Mouse (Mus musculus) kidney, adult 2 months (tissue): ENCODE results near the gene Fam57b.

Experiments used
- CTCF ChIP-seq: fragments of 200-500 bp; conservative IDR thresholded peaks from 2 replicates; pipeline ENCODE4 v1.5.1; 2011; ENCODE audit warnings: low read depth, mild to moderate bottlenecking, control low read depth, low read length, moderate library complexity, mixed read lengths; ENCODE audit not compliant: insufficient read depth, insufficient read length
- POLR2A ChIP-seq: fragments of 200-500 bp; IDR thresholded peaks from one replicate; pipeline ENCODE4 v1.6.1; 2011; ENCODE audit warnings: low read depth, low read length, control low read depth

DNA sequence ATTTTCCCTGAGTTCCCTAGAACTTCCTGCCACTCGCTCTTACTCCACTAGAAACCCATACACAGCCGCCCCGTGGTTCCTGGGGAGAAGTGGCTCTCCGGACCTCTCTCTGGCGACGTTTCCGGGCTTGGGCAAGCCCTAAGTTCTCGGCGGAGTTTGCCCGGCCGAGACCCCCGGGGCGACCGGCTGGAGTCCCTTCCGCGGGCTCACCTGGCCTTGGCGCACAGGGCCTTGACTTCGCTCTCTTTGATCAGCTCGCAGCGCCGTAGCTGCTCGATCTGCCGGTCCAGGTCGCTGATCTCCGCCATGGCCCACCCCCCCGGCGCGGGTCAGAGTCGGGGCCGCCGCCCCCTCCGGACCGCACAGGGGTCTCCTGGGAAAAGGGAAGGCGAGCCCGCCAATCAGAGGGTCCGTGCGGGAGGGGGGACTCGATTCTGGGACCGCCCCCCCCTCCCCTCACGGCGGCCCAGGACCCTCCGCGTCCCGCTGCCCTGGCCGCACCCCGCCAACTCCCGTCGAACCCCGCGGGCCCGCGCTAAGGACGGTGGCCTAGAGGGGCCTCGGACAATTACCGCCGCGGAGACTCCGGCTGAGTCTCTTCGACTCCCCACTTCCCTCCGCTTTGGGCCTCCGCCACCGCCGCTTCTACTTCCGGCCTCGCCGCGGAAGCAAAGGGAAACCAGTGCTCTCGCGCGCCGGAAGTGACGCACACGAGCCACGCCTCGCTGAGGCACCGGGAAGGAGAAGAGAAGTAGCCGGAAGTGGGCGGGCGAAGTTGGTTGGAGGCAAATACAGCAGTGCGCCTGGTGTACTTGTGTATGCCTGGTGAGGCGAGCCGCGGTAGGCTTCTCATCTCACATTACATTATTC, 5.4 kb upstream of the Fam57b start, which contains the start of gene Ppp4c:
- TF ChIP-seq POLR2A (peak; percentile 4), CTCF (0 out of 2 replicates have a peak, but pooled peaks have one; percentile 1)
